Mouse (Mus musculus) layer of hippocampus, postnatal 25 days (tissue): ENCODE measurements at regions not wholly inside any gene's neighbourhood (a gene's known extent, or its start where the extent isn't known, plus 50 kb on each side); places are given as distances from the start of the nearest gene placed in this dataset.
A peak's percentile ranks its signal among the peaks of the same experiment; 100 is the strongest.
"Not testable (repeated sequence)": the region's sequence is repeated elsewhere in the genome, so short reads cannot be mapped to it uniquely, and the experiment has no call there.

Experiments used
- DNase-seq, 2 experiments: peaks; one replicate each; pipeline ENCODE4 v3.0.0; 2022; ENCODE audit warnings: mixed read lengths in 2 of 2, low spot score in 1 of 2; ENCODE audit errors: extremely low spot score in 1 of 2

GRCm38 (mm10) chr6:48341367-48341766 is 54.0 kb upstream of the Krba1 start:
- DNase-seq = not testable (repeated sequence)

DNA sequence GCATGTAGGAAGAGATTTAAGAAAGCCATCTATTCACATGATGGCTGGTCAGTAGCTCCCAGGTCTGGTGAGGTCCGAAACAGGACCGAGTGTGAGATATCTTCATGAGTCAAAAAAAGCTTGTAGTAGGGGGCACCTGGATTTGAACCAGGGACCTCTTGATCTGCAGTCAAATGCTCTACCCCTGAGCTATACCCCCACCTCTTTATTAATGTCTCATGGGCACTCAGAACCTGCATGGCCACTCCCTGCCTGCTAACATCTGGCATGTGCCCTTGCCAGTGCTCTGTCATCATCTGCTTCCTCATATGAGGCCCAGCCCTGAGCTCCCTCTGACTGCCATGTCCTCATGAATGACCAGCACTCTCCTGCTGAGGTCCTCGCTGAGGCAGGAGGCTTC is 58.4 kb upstream of the Krba1 start:
- not testable (repeated sequence) for DNase-seq

GRCm38 (mm10) chr6:48288011-48288410 is 107.4 kb upstream of the Krba1 start:
- DNase-seq = no peak

GRCm38 (mm10) chr6:48279646-48280045 is 115.7 kb upstream of the Krba1 start:
- DNase-seq = not testable (repeated sequence)

GRCm38 (mm10) chr6:48261563-48261962 is 133.8 kb upstream of the Krba1 start:
- not testable (repeated sequence) for DNase-seq

DNA sequence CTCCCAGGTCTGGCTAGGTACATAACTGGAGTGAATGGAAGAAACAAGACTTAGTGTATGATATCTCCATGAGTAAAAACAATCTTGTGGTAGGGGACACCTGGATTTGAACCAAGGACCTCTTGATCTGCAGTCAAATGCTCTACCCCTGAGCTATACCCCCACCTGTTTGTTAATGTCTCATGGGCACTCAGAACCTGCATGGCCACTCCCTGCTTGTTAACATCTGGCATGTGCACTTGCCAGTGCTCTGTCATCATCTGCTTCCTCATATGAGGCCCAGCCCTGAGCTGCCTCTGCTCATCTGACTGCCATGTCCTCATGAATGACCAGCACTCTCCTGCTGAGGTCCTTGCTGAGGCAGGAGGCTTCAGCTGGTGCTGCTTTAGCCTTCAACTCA is 142.4 kb upstream of the Krba1 start:
- DNase-seq = not testable (repeated sequence)

DNA sequence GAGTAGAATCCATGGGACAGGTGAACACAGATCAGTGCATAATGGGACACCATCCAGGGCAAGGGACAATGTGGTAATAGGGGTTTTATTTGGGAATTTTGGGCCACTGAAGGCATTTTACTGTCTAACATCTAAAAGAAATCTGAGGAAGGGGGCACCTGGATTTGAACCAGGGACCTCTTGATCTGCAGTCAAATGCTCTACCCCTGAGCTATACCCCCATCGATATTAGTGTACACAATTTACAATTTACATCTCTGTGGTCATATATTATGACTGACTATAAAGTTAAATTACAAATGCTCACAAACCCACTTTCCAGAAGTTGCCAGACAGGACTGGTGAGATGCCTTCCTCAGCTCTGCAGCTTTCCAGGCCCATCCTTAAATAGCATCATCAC is 143.4 kb upstream of the Krba1 start:
- no peak for DNase-seq

DNA sequence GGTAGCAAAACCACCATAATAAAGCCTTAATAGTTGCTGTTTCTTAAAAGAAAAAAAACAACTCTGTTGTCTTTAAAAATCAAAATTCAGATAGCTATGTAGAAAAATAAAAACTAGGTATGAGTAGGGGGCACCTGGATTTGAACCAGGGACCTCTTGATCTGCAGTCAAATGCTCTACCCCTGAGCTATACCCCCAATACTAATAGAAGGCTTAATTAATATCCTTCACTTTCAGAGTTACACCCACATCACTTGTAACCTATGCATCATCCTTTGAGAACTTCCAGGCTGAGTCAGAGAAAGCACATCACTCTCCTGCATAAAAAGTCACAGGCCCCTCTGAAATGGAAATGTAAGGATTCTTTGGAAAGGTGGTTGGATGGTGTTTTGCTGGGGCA is 151.2 kb upstream of the Krba1 start:
- DNase-seq = not testable (repeated sequence)

GRCm38 (mm10) chr6:48227431-48227830 is 141.0 kb upstream of the Zfp746 start:
- no peak for DNase-seq

GRCm38 (mm10) chr6:48224206-48224605 is 137.8 kb upstream of the Zfp746 start:
- DNase-seq = no peak

GRCm38 (mm10) chr6:48222971-48223370 is 136.6 kb upstream of the Zfp746 start:
- DNase-seq = no peak

DNA sequence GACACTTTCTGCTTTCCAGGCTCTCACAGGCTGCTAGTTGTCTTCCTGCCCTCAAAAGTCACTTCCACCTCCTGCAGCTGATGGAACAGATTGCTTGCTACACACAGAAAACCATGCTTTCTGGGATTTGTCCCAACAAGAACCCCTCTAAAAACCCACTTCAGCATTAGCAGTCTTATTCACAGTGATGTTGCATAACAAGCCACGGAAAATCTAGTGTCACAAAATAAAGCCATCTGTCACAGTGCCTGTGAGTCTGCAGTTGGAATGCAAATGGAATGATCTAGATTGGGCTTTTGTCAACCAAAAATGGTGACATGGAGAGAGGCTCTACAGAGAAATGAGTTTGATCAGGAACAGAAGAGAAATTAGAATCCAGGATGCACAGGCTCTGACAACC is 135.4 kb upstream of the Zfp746 start:
- DNase-seq = peak in 1 of 2 experiments; percentile 14

- no peak for DNase-seq
Observed at GRCm38 (mm10) chr6:48215212-48215611, 128.8 kb upstream of the Zfp746 start.

- DNase-seq = no peak
Observed at GRCm38 (mm10) chr6:48209739-48210138, 123.3 kb upstream of the Zfp746 start.

GRCm38 (mm10) chr6:48209103-48209502 is 122.7 kb upstream of the Zfp746 start:
- DNase-seq = no peak

DNA sequence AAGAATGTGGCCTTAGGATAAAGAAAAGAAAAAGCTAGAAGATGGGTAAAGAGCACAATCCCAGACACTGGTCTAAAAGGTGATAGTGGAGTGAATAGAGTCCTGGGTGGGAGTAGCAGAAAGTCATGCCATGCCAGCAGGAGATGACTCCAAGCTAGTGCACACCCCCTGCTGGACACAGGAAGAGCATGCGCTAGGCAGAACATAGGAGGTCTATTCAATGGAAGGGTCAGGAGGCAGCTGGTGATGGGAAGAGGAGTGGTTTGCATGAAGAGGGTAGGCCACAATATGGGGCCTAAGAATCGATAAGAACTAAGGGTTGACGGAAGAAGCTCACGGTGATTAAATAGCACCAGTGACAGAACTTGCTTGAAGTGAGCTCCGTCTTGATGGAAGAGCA is 119.3 kb upstream of the Zfp746 start:
- DNase-seq = no peak

DNA sequence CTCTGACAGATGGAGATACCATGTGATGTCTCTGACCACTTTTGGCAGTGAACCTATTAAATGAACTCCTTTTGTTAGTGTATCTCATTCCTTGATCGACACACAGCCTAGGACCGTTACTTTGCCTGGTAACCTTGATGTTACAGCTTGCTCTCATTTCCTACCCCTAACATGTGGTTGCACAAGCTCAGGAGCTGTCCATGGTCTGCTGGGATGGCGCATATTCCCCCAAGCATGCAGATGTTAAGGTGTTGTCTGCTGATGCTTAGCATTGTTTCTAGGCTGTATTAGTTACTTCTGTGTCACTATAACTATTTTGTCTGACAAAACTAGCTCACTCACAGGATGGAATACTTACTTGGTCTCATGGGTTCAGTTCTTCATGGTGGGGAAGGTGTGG is 113.6 kb upstream of the Zfp746 start:
- DNase-seq = no peak

GRCm38 (mm10) chr6:48198806-48199205 is 112.4 kb upstream of the Zfp746 start:
- DNase-seq = no peak

GRCm38 (mm10) chr6:48197696-48198378 is 111.4 kb upstream of the Zfp746 start:
- DNase-seq = no peak

- DNase-seq = peak in 1 of 2 experiments; percentile 9
Observed at GRCm38 (mm10) chr6:48188363-48188762, 102.0 kb upstream of the Zfp746 start.

- no peak for DNase-seq
Observed at GRCm38 (mm10) chr6:48185311-48185710, 98.9 kb upstream of the Zfp746 start.

DNA sequence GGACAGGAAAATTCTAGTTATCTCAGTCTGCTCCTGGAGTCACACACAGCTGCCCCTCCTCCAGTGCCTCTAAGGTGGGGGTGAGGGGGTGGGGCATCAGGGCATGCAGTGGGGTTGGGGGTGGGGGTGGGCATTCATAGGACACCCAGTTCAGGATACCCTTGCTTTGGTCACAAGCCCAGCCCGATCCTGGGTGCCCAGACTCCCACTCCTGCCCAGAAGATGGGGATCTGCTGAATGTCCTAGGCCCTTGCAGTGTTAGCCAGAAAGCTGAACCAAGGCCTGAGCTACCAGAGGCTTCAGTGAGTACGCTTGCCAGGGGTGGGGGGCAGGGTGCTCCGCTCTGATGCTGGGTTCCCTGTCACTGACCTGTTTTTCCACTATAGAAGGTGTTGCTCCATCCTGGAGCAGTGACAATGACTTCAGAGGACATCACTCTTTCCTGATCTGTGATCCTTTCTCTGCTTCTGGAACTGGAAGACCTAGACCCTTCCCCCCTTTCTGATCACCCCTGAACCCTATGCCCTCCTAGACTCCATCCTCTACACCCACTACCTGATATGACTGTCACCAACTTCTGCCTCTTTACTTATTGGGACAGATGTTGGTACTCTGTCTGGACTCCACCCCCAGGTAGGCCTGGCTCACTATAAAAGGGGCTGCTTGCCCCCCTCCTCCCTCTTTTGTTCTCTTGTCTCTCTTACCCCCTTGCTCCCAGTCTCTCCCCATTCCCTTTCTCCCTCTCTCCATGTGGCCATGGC is 92.1 kb upstream of the Zfp746 start:
- DNase-seq = no peak
